Mouse (Mus musculus): ENCODE data around the gene Hexb. TPM values are rescaled to one million over a fixed set of nuclear protein-coding genes. Genes with fewer than 3 reads are reported as not detected.

Hexb gene
- polyA plus RNA-seq, 1 experiment from 2014 or later: 26.1 TPM

- no peaks in the 10 kb centered on the region for H3K36me3 ChIP-seq (ENCODE audit: control insufficient read depth, insufficient read depth, low read length)
- H3K9me3 ChIP-seq (ENCODE audit: control insufficient read depth, low read length): no peaks in the 10 kb centered on the region
- DNase-seq (ENCODE audit: low spot score, missing footprints): no peak
- H3K27me3 ChIP-seq (ENCODE audit: control insufficient read depth, insufficient read depth, low read length): no peaks in the 10 kb centered on the region; the same call in 1 of the 2 replicates
- ATAC-seq (ENCODE audit: low FRiP score): no peak
- no peak overlapping the region for H3K4me2 ChIP-seq
- WGBS: 94% methylated on average over 2 of the region's 2 CpGs
- H3K9ac ChIP-seq (ENCODE audit: low read length): no peak overlapping the region
- H3K27ac ChIP-seq (ENCODE audit: low read depth, low read length): no peak overlapping the region
- no peak overlapping the region for H3K4me3 ChIP-seq (ENCODE audit: low read depth, low read length)
- H3K4me1 ChIP-seq (ENCODE audit: control insufficient read depth, insufficient read depth, low read length): no peaks in the 10 kb centered on the region
Observed at GRCm38 (mm10) chr13:97196925-97197218, 1.3 kb downstream of the Hexb start.

DNA sequence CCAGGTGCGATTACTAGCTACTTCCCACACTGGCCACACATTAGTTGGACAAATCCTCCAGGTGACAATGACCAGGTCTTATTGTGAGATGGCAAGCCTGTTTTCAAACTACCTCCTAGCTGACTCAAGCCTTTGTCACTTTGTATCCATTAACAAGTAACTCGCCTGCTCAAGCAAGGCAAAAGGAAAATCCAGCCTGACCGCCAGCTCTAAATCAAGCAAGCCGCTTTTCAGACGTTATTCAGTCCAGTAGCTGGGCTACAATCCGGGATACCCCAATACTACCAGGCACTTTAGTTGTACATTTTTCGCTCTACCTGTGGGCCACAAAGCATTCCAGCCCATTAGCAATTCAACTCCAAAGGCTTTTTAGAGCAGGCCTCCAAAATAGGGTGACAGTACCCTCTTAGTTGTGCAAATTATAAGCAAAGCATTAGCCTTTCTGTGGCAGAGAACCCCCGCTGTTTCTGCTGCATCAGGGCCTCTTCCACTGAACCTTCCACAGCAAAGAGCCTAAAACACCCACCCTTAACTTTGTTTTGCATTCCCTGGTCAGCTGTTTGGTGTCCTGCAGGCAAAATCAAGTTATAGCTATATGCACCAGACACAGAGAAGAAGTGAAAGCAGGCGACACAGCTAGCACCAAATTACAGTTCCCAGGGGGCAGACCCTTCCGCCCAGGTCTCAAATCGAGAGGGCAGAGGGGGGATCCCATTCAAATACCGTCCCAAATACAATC lies 1.8 kb downstream of the Hexb start:
- H3K27me3 ChIP-seq (ENCODE audit: control insufficient read depth, insufficient read depth, low read length): no peaks in the 10 kb centered on the region; the same call in 1 of the 2 replicates
- no peaks in the 10 kb centered on the region for H3K36me3 ChIP-seq (ENCODE audit: control insufficient read depth, insufficient read depth, low read length)
- no peak for ATAC-seq (ENCODE audit: low FRiP score)
- H3K4me3 ChIP-seq (ENCODE audit: low read depth, low read length): no peak overlapping the region
- no peak for DNase-seq (ENCODE audit: low spot score, missing footprints)
- H3K4me2 ChIP-seq: no peak overlapping the region
- 63% methylated on average over 12 of the region's 12 CpGs for WGBS
- H3K27ac ChIP-seq (ENCODE audit: low read depth, low read length): no peak overlapping the region
- H3K9me3 ChIP-seq (ENCODE audit: control insufficient read depth, low read length): no peaks in the 10 kb centered on the region
- no peaks in the 10 kb centered on the region for H3K4me1 ChIP-seq (ENCODE audit: control insufficient read depth, insufficient read depth, low read length)
- H3K9ac ChIP-seq (ENCODE audit: low read length): no peak overlapping the region

- WGBS: 70% methylated on average over 7 of the region's 7 CpGs
Observed at GRCm38 (mm10) chr13:97193420-97193819, 4.7 kb downstream of the Hexb start.

DNA sequence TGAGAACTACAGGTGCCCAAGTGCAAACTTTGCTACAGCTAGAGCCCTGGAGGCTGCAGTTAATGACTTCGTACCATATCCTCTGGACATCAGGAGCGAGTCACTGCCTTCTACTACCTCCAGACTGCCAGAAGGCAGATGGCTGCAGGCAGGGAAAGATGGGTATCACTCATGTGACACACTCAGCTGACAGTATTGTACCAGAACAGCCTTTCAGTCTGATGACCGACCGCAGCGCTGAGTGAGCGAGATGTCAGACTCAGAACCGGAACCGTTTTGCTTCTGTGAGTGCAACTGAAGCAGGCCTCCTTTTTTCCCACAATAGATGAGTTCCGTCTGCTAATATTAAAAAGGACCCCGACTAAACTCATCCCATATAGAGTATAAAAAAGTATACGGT lies 5.5 kb downstream of the Hexb start:
- Histone ChIP-seq H3K36me3 (ENCODE audit: control insufficient read depth, insufficient read depth, low read length) (no peaks in the 10 kb centered on the region), H3K27me3 (ENCODE audit: control insufficient read depth, insufficient read depth, low read length) (no peaks in the 10 kb centered on the region; the same call in 1 of the 2 replicates), H3K9me3 (ENCODE audit: control insufficient read depth, low read length) (no peaks in the 10 kb centered on the region), H3K4me3 (ENCODE audit: low read depth, low read length) (no peak overlapping the region), H3K9ac (ENCODE audit: low read length) (no peak overlapping the region), H3K4me2 (no peak overlapping the region), H3K27ac (ENCODE audit: low read depth, low read length) (no peak overlapping the region), H3K4me1 (ENCODE audit: control insufficient read depth, insufficient read depth, low read length) (no peaks in the 10 kb centered on the region)
- DNase-seq (ENCODE audit: low spot score, missing footprints) (no peak), ATAC-seq (ENCODE audit: low FRiP score) (no peak)
- WGBS: 92% methylated on average over 11 of the region's 11 CpGs

More at GRCm38 (mm10) chr13:97193420-97193819, 4.7 kb downstream of the Hexb start:
- no peaks in the 10 kb centered on the region; the same call in 1 of the 2 replicates for H3K27me3 ChIP-seq (ENCODE audit: control insufficient read depth, insufficient read depth, low read length)
- H3K4me2 ChIP-seq: no peak overlapping the region
- H3K9ac ChIP-seq (ENCODE audit: low read length): no peak overlapping the region
- no peaks in the 10 kb centered on the region for H3K9me3 ChIP-seq (ENCODE audit: control insufficient read depth, low read length)
- H3K4me3 ChIP-seq (ENCODE audit: low read depth, low read length): no peak overlapping the region
- no peaks in the 10 kb centered on the region for H3K36me3 ChIP-seq (ENCODE audit: control insufficient read depth, insufficient read depth, low read length)
- no peaks in the 10 kb centered on the region for H3K4me1 ChIP-seq (ENCODE audit: control insufficient read depth, insufficient read depth, low read length)
- DNase-seq (ENCODE audit: low spot score, missing footprints) (no peak), ATAC-seq (ENCODE audit: low FRiP score) (no peak)
- no peak overlapping the region for H3K27ac ChIP-seq (ENCODE audit: low read depth, low read length)

DNA sequence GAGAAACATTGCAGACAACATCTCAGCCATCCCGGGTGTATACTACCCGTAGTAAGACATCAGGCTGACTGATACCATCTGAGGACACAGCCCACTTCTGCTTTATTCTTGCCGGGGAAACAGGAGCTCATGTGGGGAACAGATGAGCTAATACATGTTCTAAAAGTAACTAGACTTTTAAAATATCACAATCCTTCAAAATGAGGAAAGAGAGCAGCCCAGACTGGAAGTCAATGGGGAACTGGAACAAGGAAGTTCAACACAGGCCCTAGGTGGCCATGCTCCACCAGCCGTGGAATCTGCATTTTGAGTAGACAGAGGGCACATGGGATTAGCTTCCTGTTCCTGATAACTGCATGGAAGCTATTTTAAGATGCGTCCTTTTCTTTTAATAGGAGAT lies 10.5 kb downstream of the Hexb start:
- no peak for DNase-seq (ENCODE audit: low spot score, missing footprints)
- no peaks in the 10 kb centered on the region for H3K4me1 ChIP-seq (ENCODE audit: control insufficient read depth, insufficient read depth, low read length)
- WGBS: 91% methylated on average over 5 of the region's 5 CpGs
- H3K9ac ChIP-seq (ENCODE audit: low read length): no peak overlapping the region
- H3K4me3 ChIP-seq (ENCODE audit: low read depth, low read length): no peak overlapping the region
- ATAC-seq (ENCODE audit: low FRiP score): no peak
- H3K27me3 ChIP-seq (ENCODE audit: control insufficient read depth, insufficient read depth, low read length): no peaks in the 10 kb centered on the region
- no peaks in the 10 kb centered on the region for H3K36me3 ChIP-seq (ENCODE audit: control insufficient read depth, insufficient read depth, low read length)
- no peak overlapping the region for H3K4me2 ChIP-seq
- H3K9me3 ChIP-seq (ENCODE audit: control insufficient read depth, low read length): no peaks in the 10 kb centered on the region
- H3K27ac ChIP-seq (ENCODE audit: low read depth, low read length): no peak overlapping the region

DNA sequence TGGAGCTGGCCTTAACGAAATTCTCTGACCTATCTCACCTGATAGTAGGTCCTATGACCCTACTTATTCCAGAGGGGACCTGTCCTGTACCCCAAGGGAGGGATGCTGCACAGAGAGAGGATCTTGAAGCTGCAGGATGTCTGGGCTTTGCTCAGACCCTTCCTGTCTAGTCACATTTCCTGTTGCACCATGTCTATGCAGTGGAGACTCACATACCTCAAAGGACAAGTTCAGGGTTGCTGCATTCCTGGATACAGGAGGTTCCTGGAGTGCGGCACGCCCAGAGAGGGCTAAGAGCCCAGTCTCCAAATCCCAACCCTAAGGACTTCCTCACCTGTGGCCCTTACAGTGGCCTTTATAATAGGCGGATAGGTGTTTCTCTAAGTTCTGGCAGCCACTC lies 11.8 kb downstream of the Hexb start:
- 80% methylated on average over 4 of the region's 4 CpGs for WGBS
- Histone ChIP-seq H3K9me3 (ENCODE audit: control insufficient read depth, low read length) (no peaks in the 10 kb centered on the region), H3K27ac (ENCODE audit: low read depth, low read length) (no peak overlapping the region), H3K4me3 (ENCODE audit: low read depth, low read length) (no peak overlapping the region), H3K27me3 (ENCODE audit: control insufficient read depth, insufficient read depth, low read length) (no peaks in the 10 kb centered on the region), H3K36me3 (ENCODE audit: control insufficient read depth, insufficient read depth, low read length) (no peaks in the 10 kb centered on the region), H3K4me1 (ENCODE audit: control insufficient read depth, insufficient read depth, low read length) (no peaks in the 10 kb centered on the region), H3K9ac (ENCODE audit: low read length) (no peak overlapping the region), H3K4me2 (no peak overlapping the region)
- no peak for DNase-seq (ENCODE audit: low spot score, missing footprints)
- ATAC-seq (ENCODE audit: low FRiP score): no peak

GRCm38 (mm10) chr13:97184656-97185055 lies 13.5 kb downstream of the Hexb start:
- 84% methylated on average over 5 of the region's 5 CpGs for WGBS

GRCm38 (mm10) chr13:97184168-97184567 lies 14.0 kb downstream of the Hexb start:
- no peaks in the 10 kb centered on the region for H3K4me1 ChIP-seq (ENCODE audit: control insufficient read depth, insufficient read depth, low read length)
- no peak overlapping the region for H3K4me3 ChIP-seq (ENCODE audit: low read depth, low read length)
- 95% methylated on average over 2 of the region's 2 CpGs for WGBS
- no peak overlapping the region for H3K9ac ChIP-seq (ENCODE audit: low read length)
- no peaks in the 10 kb centered on the region for H3K27me3 ChIP-seq (ENCODE audit: control insufficient read depth, insufficient read depth, low read length)
- H3K27ac ChIP-seq (ENCODE audit: low read depth, low read length): no peak overlapping the region
- no peaks in the 10 kb centered on the region for H3K36me3 ChIP-seq (ENCODE audit: control insufficient read depth, insufficient read depth, low read length)
- peak; percentile 12 for DNase-seq (ENCODE audit: low spot score, missing footprints)
- no peak overlapping the region for H3K4me2 ChIP-seq
- H3K9me3 ChIP-seq (ENCODE audit: control insufficient read depth, low read length): no peaks in the 10 kb centered on the region
- no peak for ATAC-seq (ENCODE audit: low FRiP score)

More at GRCm38 (mm10) chr13:97184656-97185055, 13.5 kb downstream of the Hexb start:
- Histone ChIP-seq H3K4me1 (ENCODE audit: control insufficient read depth, insufficient read depth, low read length) (no peaks in the 10 kb centered on the region), H3K9me3 (ENCODE audit: control insufficient read depth, low read length) (no peaks in the 10 kb centered on the region), H3K9ac (ENCODE audit: low read length) (no peak overlapping the region), H3K4me3 (ENCODE audit: low read depth, low read length) (no peak overlapping the region), H3K27me3 (ENCODE audit: control insufficient read depth, insufficient read depth, low read length) (no peaks in the 10 kb centered on the region), H3K27ac (ENCODE audit: low read depth, low read length) (no peak overlapping the region), H3K36me3 (ENCODE audit: control insufficient read depth, insufficient read depth, low read length) (no peaks in the 10 kb centered on the region), H3K4me2 (no peak overlapping the region)
- ATAC-seq (ENCODE audit: low FRiP score) (no peak), DNase-seq (ENCODE audit: low spot score, missing footprints) (no peak)

- no peak for ATAC-seq (ENCODE audit: low FRiP score)
- no peaks in the 10 kb centered on the region for H3K36me3 ChIP-seq (ENCODE audit: control insufficient read depth, insufficient read depth, low read length)
- no peak overlapping the region for H3K4me2 ChIP-seq
- H3K27ac ChIP-seq (ENCODE audit: low read depth, low read length): no peak overlapping the region
- H3K9ac ChIP-seq (ENCODE audit: low read length): no peak overlapping the region
- no peaks in the 10 kb centered on the region for H3K9me3 ChIP-seq (ENCODE audit: control insufficient read depth, low read length)
- DNase-seq (ENCODE audit: low spot score, missing footprints): peak; percentile 12
- H3K4me1 ChIP-seq (ENCODE audit: control insufficient read depth, insufficient read depth, low read length): no peaks in the 10 kb centered on the region
- H3K27me3 ChIP-seq (ENCODE audit: control insufficient read depth, insufficient read depth, low read length): no peaks in the 10 kb centered on the region
- no peak overlapping the region for H3K4me3 ChIP-seq (ENCODE audit: low read depth, low read length)
- WGBS: 78% methylated on average over 4 of the region's 4 CpGs
Observed at GRCm38 (mm10) chr13:97182821-97183220, 15.3 kb downstream of the Hexb start.
